Mouse (Mus musculus): Measurements from ENCODE around the gene Syne1.
A peak's percentile ranks its signal among the peaks of the same experiment; 100 is the strongest.

The Syne1 gene

DNA sequence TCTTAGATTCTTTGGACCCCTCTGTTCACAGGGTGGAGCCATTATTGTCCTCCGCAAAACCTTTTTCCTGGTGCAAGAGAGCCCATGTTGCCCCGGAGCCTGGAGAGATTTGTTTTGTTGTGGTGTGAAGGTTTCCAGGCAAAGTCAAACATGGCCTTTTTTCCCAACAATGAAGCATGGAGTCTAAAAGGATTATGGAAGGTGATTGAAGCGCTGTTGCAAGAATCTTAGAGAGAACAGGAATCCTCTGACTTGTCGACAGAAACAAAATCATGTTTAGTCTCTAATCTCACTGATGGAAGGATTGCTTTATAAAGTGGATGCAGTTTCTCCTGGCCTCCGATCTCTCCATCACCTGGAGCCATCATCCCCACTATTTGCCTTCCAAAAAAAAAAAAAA is at the start of gene Syne1:
Gene Syne1 (minus strand): TSS at position 101 of the 400 bp plus-strand sequence.
- no peak for DNase-seq

- DNase-seq: peak; percentile 76
These were observed 48.8 kb upstream of the Syne1 start for GRCm38 (mm10) chr10:5600123-5600522.

- no peak for DNase-seq
These were observed 45.3 kb upstream of the Syne1 start for GRCm38 (mm10) chr10:5596559-5596958.

GRCm38 (mm10) chr10:5594457-5594856 is 43.2 kb upstream of the Syne1 start:
- no peak for DNase-seq

- DNase-seq: no peak
These were observed 42.2 kb upstream of the Syne1 start, which contains the start of gene Myct1 for GRCm38 (mm10) chr10:5593464-5593863. TSS of gene Myct1 (plus strand) at chr10:5593775.

GRCm38 (mm10) chr10:5591996-5592395 is 40.7 kb upstream of the Syne1 start:
- no peak for DNase-seq

GRCm38 (mm10) chr10:5591061-5591460 is 39.8 kb upstream of the Syne1 start:
- DNase-seq: no peak

DNA sequence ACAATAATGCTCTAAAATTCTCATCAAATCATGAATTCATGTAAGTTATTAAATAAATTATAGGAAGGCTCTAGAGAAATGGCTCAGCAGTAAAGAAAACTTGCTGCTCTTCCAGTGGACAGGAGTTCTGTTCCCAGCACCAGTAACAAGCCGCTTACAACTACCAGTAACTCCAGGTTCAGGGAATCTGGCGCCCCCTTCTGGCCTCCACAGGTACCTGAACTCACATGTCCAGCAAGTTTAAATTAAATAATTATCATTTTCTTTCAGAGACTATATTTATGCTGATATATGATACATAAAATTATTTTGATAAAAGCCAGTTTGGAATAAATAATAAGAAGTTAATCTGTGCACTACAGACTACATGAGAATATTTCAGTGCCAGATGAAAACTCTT is 22.0 kb upstream of the Syne1 start:
- DNase-seq: no peak

GRCm38 (mm10) chr10:5571332-5571731 is 20.1 kb upstream of the Syne1 start:
- DNase-seq: no peak

DNA sequence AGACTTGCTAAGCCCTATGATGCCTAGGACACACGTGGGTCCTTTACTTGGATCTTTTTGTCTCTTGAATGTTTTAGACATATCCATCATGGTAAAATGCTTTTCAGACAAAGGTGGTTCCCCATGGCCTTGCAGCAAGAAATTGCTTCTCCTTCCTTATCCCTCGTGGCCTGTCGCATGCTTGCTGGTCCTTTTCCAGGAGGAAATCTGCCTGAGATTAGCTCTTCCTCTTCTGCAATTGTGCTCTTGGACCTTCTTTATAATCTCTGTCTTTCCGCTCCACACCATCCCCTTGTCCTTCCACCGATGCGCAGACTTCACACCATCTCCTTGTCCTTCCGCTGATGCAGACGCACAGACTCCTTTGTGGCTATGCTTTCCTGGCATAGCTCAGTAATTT is 18.8 kb upstream of the Syne1 start:
- DNase-seq: no peak

DNA sequence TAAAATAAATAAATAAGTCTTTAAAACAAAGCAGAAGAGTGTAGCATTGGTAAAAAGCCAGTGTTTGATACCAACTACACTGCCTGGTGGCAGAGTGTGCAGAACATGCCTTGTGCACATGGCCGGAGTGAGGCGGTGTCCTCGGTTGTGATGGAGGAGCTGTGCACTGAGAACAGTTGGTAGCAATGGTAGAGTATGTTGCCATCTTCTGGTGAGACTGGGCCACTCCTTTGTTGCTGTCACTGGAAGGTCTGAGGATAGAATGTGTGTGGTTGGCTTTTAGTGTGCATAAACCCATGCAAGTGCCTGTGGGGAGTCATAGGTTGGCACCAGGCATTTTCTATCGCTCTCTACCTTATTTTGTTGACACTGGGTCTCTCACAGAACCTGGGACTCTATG is 17.7 kb upstream of the Syne1 start:
- DNase-seq: no peak

GRCm38 (mm10) chr10:5561706-5562105 is 10.4 kb upstream of the Syne1 start:
- DNase-seq: no peak

DNA sequence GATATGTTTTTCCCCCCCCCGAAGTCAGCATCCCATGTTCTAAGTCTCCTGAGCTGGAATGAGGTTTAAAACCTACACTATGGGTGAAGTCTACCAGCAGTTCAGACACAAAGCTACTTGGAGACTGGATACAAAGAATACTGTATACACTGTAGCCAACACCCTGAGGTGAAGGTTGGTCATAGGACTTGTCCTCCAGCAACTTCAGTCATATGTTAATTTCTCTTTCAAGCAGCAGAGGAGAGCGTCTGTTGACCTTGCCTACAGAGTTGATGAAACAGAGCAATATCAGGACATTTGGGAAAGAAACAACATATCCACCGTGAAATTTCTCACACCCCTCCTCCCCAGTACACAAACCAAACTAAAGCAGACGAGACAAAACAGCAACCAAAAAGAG is 9.2 kb upstream of the Syne1 start:
- no peak for DNase-seq

DNA sequence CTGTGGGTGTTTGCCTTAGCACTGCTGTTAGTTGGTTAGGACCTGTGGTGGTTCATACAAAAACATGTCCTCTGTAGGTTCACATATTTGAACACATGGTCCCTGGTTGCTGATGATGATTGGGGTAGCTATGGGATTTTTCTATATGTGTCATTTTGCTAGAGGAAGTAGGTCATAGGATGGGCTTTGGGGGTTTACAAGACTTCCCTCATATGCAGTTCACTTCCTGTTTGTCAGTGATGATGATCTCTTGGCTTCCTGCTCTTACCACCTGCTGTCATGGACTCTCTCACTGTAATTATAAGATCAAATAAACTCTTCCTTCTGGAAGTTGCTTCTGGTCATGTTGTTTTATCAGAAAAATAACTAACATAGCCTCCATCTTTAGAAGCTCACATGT is 7.5 kb upstream of the Syne1 start:
- DNase-seq: no peak

- peak; percentile 58 for DNase-seq
These were observed 3.7 kb upstream of the Syne1 start for GRCm38 (mm10) chr10:5554941-5555340.

DNA sequence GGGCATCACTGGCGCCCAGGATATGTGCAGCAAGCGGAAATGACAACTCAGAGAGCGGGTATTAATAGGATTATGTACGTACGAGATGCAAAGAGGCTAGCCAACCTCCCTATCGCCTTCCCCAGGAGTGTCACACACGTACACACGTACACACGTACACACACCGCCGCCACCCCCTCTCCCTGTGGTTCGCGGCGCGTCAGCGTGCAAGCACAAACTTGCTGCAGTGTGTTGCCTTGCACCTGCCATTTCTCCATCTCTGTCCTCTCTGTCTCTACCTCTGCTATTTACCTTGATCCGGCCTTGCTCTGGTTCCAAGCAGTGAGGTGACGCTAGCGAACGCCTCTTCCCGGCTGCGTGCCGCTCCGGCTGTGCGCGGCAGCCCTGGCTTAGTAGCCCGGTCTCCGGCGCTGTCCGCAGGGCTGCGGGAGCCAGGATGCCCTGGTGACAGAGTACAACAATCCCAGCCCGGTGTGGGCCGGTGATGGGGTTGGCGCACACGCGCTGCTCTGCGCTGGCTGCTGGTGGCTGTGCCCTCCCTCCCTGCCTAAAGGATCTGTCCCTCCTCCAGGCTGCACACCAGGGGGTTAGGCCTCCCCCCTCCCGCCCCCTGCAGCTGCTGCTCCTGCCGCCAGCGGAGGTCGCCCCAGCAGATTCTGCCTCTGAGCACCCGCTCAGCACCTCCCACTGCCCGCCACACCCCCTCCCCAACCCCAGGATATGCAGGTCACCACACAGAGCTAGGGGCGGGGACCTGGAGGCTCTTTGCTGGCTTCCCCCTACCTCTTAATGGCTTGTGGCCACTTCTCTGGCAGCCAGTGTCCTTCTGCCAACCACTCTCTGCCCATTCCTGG is 887 bp downstream of the Syne1 start:
- peak; percentile 79 for DNase-seq

DNA sequence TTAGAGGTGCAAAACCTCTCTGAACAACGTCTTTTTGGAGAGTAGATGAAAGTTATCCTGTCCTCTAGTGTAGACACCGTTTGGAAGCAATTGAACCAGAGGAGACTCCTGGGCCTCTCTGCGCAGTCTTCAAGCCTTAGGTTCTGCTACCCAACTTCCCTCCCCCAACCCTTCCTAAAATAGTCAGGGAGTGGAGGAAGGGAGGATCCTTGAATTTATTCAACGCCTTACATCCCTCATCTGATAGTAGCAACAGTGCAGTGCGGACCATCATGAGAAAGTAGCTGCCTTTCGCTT is 1.5 kb downstream of the Syne1 start:
- no peak for DNase-seq

DNA sequence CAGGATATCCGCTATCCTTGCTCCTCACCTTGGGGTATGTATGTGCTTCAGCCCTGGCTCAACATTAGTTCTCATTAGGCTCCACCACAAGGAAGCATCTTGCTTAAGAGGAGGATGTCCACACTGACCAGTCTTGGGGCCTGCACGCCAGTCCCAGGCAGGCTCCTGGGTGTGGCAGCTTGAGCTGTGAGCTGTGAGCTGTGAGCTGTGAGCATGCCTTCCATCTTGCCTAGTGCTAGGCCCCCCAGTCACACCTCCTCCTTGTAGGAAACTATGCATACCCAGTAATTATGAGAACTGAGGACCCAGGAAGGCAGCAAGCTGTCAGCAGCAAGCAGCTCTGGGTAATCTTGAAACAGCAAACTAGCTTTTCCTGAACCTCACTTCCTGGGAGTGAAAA is 2.6 kb downstream of the Syne1 start:
- peak; percentile 50 for DNase-seq

- DNase-seq: peak; percentile 42
These were observed 3.5 kb downstream of the Syne1 start for GRCm38 (mm10) chr10:5547769-5548168.

- DNase-seq: no peak
These were observed 4.9 kb downstream of the Syne1 start for GRCm38 (mm10) chr10:5546428-5546827.

DNA sequence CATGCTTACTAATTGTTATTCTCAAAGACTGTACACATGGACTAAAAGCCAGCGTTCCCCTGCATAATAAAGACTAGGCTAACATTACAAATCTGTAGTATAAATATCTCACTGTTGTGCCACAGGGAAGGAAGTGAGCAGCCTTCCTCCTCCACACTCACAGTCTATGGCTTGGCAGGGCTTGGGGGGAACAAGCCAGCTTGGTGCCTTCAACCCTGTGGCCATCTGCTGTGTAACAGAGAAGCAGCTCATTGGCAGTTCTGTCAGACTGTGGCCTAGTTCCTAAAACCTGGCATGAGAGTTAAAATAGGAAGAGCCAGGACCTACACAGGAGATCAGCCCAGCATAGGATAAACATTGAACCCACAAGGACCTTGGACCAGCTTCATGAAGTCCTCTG is 23.0 kb downstream of the Syne1 start:
- peak; percentile 89 for DNase-seq

GRCm38 (mm10) chr10:5527634-5528033 is 23.6 kb downstream of the Syne1 start:
- DNase-seq: no peak

DNA sequence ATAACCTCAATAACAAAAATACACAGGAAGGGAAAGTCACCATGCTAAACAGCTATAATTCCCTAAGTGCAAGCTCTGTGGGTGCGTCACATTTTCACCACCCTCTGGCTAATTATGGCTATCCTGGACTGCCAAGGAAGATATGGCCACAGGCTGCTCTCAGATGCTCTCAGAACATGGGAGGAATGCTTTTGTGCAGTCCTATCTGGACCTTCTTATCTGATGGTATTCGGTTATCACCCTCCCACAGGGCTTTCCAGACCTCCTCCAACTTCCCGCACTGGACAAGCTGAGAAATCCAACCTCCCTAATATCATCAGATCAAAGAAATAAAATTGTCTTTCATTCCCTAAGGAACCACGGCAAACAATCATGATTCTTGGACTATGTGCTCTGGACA is 28.4 kb downstream of the Syne1 start:
- no peak for DNase-seq

- DNase-seq: no peak
These were observed 29.0 kb downstream of the Syne1 start for GRCm38 (mm10) chr10:5522276-5522675.

- DNase-seq: peak; percentile 52
These were observed 30.6 kb downstream of the Syne1 start for GRCm38 (mm10) chr10:5520695-5521094.

Data from cerebellum, adult 8-10 months (tissue).